Mouse (Mus musculus): ENCODE data around the gene Map2k5.

GRCm38 (mm10) chr9:63281996-63282395, 95.7 kb downstream of the Map2k5 start:
- TF ChIP-seq CTCF (IDR thresholded peaks at IDR 0.05; ENCODE audit: low read depth, low read length), result no peak
- TF ChIP-seq POLR2A (IDR thresholded peaks at IDR 0.05; ENCODE audit: borderline replicate concordance, low read depth, low read length), result no peak

Data from bone marrow macrophage, adult 2 months (primary cell).